Mouse (Mus musculus): ENCODE data around the gene Hdc.

Hdc gene

GRCm38 (mm10) chr2:126555533-126555932 lies 63.6 kb downstream of the Hdc start:
- intact Hi-C loops (cut with DNase I): no loop called here

- intact Hi-C loops (cut with DNase I): no loop called here
Measured at GRCm38 (mm10) chr2:126553291-126553639, 65.8 kb downstream of the Hdc start.

GRCm38 (mm10) chr2:126552357-126553290 lies 66.5 kb downstream of the Hdc start, which contains the start of gene Slc27a2:
Slc27a2 (plus strand) TSS chr2:126552407.
- intact Hi-C loops (cut with DNase I): no loop called here

DNA sequence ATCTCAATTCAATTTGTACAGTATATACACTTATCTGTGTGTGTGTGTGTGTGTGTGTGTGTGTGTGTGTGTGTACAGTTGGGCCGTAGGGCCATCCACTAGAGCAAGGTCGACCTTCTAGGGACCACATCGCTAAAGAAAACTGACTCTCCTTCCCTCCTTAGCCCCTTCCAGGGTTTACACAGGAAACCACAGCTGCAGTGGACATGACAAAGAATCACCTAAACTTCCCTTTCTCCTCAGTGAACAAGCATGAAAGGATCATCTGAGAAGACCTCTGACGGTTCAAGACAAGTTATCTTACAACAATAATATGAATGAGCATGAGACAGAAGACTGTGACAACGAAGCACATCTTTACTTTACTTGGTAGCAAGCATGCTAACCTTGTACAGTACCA lies 67.2 kb downstream of the Hdc start:
- intact Hi-C loops (cut with DNase I): no loop called here

- intact Hi-C loops (cut with DNase I): no loop called here
Measured at GRCm38 (mm10) chr2:126551244-126551890, 67.7 kb downstream of the Hdc start.

DNA sequence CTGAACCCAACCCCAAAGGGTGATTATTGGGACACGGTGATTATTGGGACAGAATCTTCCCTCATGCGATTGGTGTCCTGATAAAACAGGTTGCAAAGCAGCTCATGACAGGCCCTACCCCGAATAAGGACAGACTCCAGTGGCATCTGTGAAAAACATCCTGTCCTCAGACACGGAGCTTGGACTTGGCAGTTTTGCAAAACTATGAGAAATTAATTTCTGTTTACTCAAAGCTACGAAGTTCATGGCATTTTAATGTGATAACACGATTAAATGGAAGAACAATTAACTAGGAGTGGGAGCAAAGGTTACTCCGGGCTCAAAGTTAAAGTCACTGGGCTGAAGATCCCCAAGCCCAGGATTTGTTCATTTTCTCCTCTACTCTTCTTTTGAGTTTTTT lies 69.4 kb downstream of the Hdc start:
- intact Hi-C loops (cut with DNase I): no loop called here

GRCm38 (mm10) chr2:126546392-126546791 lies 72.7 kb downstream of the Hdc start:
- intact Hi-C loops (cut with DNase I): no loop called here

- intact Hi-C loops (cut with DNase I): no loop called here
Measured at GRCm38 (mm10) chr2:126545297-126545696, 73.8 kb downstream of the Hdc start.
